Mouse (Mus musculus): Measurements from ENCODE around the gene Tsnaxip1. TPM values are rescaled to one million over a fixed set of nuclear protein-coding genes. Genes with fewer than 3 reads are reported as not detected.

Gene Tsnaxip1
- polyA plus RNA-seq, 2 experiments = 0.18 to 0.19 TPM

GRCm38 (mm10) chr8:105889756-105890465 is 62.4 kb downstream of the Tsnaxip1 start:
- no peak for ATAC-seq (ENCODE audit: low FRiP score, low read depth)
- peaks cover 89% of the 10 kb centered on the region for H3K36me3 ChIP-seq (ENCODE audit: control insufficient read depth, insufficient read depth, low read length)
- WGBS = 94% methylated on average over 12 of the region's 12 CpGs

GRCm38 (mm10) chr8:105890870-105891269 is 63.3 kb downstream of the Tsnaxip1 start:
- WGBS = 88% methylated on average over 6 of the region's 6 CpGs
- H3K36me3 ChIP-seq (ENCODE audit: control insufficient read depth, insufficient read depth, low read length) = peaks cover 83% of the 10 kb centered on the region

More at GRCm38 (mm10) chr8:105889756-105890465, 62.4 kb downstream of the Tsnaxip1 start:
- Histone ChIP-seq H3K4me3 (replicated peaks; ENCODE audit: low read length) (no peak overlapping the region), H3K4me2 (replicated peaks; ENCODE audit: low read depth, low read length, severe bottlenecking) (no peak overlapping the region), H3K9me3 (ENCODE audit: control insufficient read depth, low read length) (no peaks in the 10 kb centered on the region), H3K9ac (ENCODE audit: low read depth, low read length, severe bottlenecking) (no peak overlapping the region), H3K27me3 (ENCODE audit: control insufficient read depth, insufficient read depth, low read length) (no peaks in the 10 kb centered on the region), H3K27ac (replicated peaks; ENCODE audit: low read depth, low read length) (no peak overlapping the region), H3K4me1 (ENCODE audit: control insufficient read depth, insufficient read depth, low read length) (peaks cover 3% of the 10 kb centered on the region; the same call in 1 of the 2 replicates)
- no peak for TF ChIP-seq POLR2A (IDR thresholded peaks at IDR 0.05; ENCODE audit: borderline replicate concordance, extremely low read depth, insufficient read depth, insufficient read length)
- no peak for DNase-seq (ENCODE audit: low spot score)

GRCm38 (mm10) chr8:105892432-105892831 is 64.9 kb downstream of the Tsnaxip1 start:
- Histone ChIP-seq H3K27me3 (ENCODE audit: control insufficient read depth, insufficient read depth, low read length) (no peaks in the 10 kb centered on the region), H3K27ac (replicated peaks; ENCODE audit: low read depth, low read length) (no peak overlapping the region), H3K9ac (ENCODE audit: low read depth, low read length, severe bottlenecking) (no peak overlapping the region), H3K9me3 (ENCODE audit: control insufficient read depth, low read length) (no peaks in the 10 kb centered on the region), H3K36me3 (ENCODE audit: control insufficient read depth, insufficient read depth, low read length) (peaks cover 70% of the 10 kb centered on the region), H3K4me2 (replicated peaks; ENCODE audit: low read depth, low read length, severe bottlenecking) (no peak overlapping the region), H3K4me1 (ENCODE audit: control insufficient read depth, insufficient read depth, low read length) (peaks cover 3% of the 10 kb centered on the region; the same call in 1 of the 2 replicates), H3K4me3 (replicated peaks; ENCODE audit: low read length) (no peak overlapping the region)
- no peak for TF ChIP-seq POLR2A (IDR thresholded peaks at IDR 0.05; ENCODE audit: borderline replicate concordance, extremely low read depth, insufficient read depth, insufficient read length)
- peak; percentile 11 for DNase-seq (ENCODE audit: low spot score)
- 88% methylated on average over 6 of the region's 6 CpGs for WGBS
- ATAC-seq (ENCODE audit: low FRiP score, low read depth) = no peak

More at GRCm38 (mm10) chr8:105890870-105891269, 63.3 kb downstream of the Tsnaxip1 start:
- Histone ChIP-seq H3K9me3 (ENCODE audit: control insufficient read depth, low read length) (no peaks in the 10 kb centered on the region), H3K27ac (replicated peaks; ENCODE audit: low read depth, low read length) (no peak overlapping the region), H3K4me1 (ENCODE audit: control insufficient read depth, insufficient read depth, low read length) (peaks cover 3% of the 10 kb centered on the region; the same call in 1 of the 2 replicates), H3K4me2 (replicated peaks; ENCODE audit: low read depth, low read length, severe bottlenecking) (no peak overlapping the region), H3K4me3 (replicated peaks; ENCODE audit: low read length) (no peak overlapping the region), H3K9ac (ENCODE audit: low read depth, low read length, severe bottlenecking) (no peak overlapping the region), H3K27me3 (ENCODE audit: control insufficient read depth, insufficient read depth, low read length) (no peaks in the 10 kb centered on the region)
- no peak for ATAC-seq (ENCODE audit: low FRiP score, low read depth)
- no peak for DNase-seq (ENCODE audit: low spot score)
- no peak for TF ChIP-seq POLR2A (IDR thresholded peaks at IDR 0.05; ENCODE audit: borderline replicate concordance, extremely low read depth, insufficient read depth, insufficient read length)

GRCm38 (mm10) chr8:105893339-105893738 is 65.8 kb downstream of the Tsnaxip1 start, which contains the start of gene Nrn1l:
Nrn1l (plus strand) TSS chr8:105893567.
- DNase-seq (ENCODE audit: low spot score) (peak; percentile 81), ATAC-seq (ENCODE audit: low FRiP score, low read depth) (peak; percentile 82)
- no peaks in the 10 kb centered on the region for H3K27me3 ChIP-seq (ENCODE audit: control insufficient read depth, insufficient read depth, low read length)
- H3K4me1 ChIP-seq (ENCODE audit: control insufficient read depth, insufficient read depth, low read length) = peaks cover 3% of the 10 kb centered on the region; the same call in 1 of the 2 replicates
- 13% methylated on average over 8 of the region's 11 CpGs for WGBS
- no peak within 1 kb of the TSS for H3K4me3 ChIP-seq (replicated peaks; ENCODE audit: low read length)
- TF ChIP-seq POLR2A (IDR thresholded peaks at IDR 0.05; ENCODE audit: borderline replicate concordance, extremely low read depth, insufficient read depth, insufficient read length) = no peak
- H3K36me3 ChIP-seq (ENCODE audit: control insufficient read depth, insufficient read depth, low read length) = peaks cover 61% of the 10 kb centered on the region
- no peak within 1 kb of the TSS for H3K27ac ChIP-seq (replicated peaks; ENCODE audit: low read depth, low read length)
- no peaks in the 10 kb centered on the region for H3K9me3 ChIP-seq (ENCODE audit: control insufficient read depth, low read length)
- no peak within 1 kb of the TSS for H3K9ac ChIP-seq (ENCODE audit: low read depth, low read length, severe bottlenecking)
- no peak within 1 kb of the TSS for H3K4me2 ChIP-seq (replicated peaks; ENCODE audit: low read depth, low read length, severe bottlenecking)

Other genes with a start within 250 kb of the Tsnaxip1 start
- gene Ripor1, start 222.5 kb upstream of the Tsnaxip1 start, polyA plus RNA-seq (2012; rRNA removed) = 25.0 and 34.3 TPM in 2 replicates
- gene Ripor1, start 222.5 kb upstream of the Tsnaxip1 start, polyA plus RNA-seq (2014; fragmentation: Nextera tagmentation; extraction: Ambion mirVana) = 18.7 and 22.1 TPM in 2 replicates
- 39.1 and 48.1 TPM in 2 replicates for gene Ctcf, start 191.2 kb upstream of the Tsnaxip1 start, polyA plus RNA-seq (2012; rRNA removed)
- 97.8 and 107 TPM in 2 replicates for gene Ctcf, start 191.2 kb upstream of the Tsnaxip1 start, polyA plus RNA-seq (2014; fragmentation: Nextera tagmentation; extraction: Ambion mirVana)
- gene Agrp, start 190.3 kb upstream of the Tsnaxip1 start, polyA plus RNA-seq (2012; rRNA removed) = 1.0 and 1.7 TPM in 2 replicates
- 2.5 and 2.6 TPM in 2 replicates for gene Agrp, start 190.3 kb upstream of the Tsnaxip1 start, polyA plus RNA-seq (2014; fragmentation: Nextera tagmentation; extraction: Ambion mirVana)
- gene Carmil2, start 141.5 kb upstream of the Tsnaxip1 start, polyA plus RNA-seq (2012; rRNA removed) = 2.1 and 2.3 TPM in 2 replicates
- gene Carmil2, start 141.5 kb upstream of the Tsnaxip1 start, polyA plus RNA-seq (2014; fragmentation: Nextera tagmentation; extraction: Ambion mirVana) = 0.63 and 0.66 TPM in 2 replicates
- 52.8 and 68.4 TPM in 2 replicates for gene Acd, start 126.6 kb upstream of the Tsnaxip1 start, polyA plus RNA-seq (2012; rRNA removed)
- 62.0 and 72.1 TPM in 2 replicates for gene Acd, start 126.6 kb upstream of the Tsnaxip1 start, polyA plus RNA-seq (2014; fragmentation: Nextera tagmentation; extraction: Ambion mirVana)
- 17.9 and 28.4 TPM in 2 replicates for gene Pard6a, start 126.6 kb upstream of the Tsnaxip1 start, polyA plus RNA-seq (2012; rRNA removed)
- 18.4 and 19.3 TPM in 2 replicates for gene Pard6a, start 126.6 kb upstream of the Tsnaxip1 start, polyA plus RNA-seq (2014; fragmentation: Nextera tagmentation; extraction: Ambion mirVana)
- gene 4933405L10Rik, start 120.1 kb upstream of the Tsnaxip1 start, polyA plus RNA-seq (2012; rRNA removed) = 0.18 TPM in 1 of 2 replicates, not detected in the other
- 0.29 TPM in 1 of 2 replicates, not detected in the other for gene 4933405L10Rik, start 120.1 kb upstream of the Tsnaxip1 start, polyA plus RNA-seq (2014; fragmentation: Nextera tagmentation; extraction: Ambion mirVana)
- gene Enkd1, start 119.5 kb upstream of the Tsnaxip1 start, polyA plus RNA-seq (2012; rRNA removed) = 43.3 and 45.4 TPM in 2 replicates
- 19.8 and 22.8 TPM in 2 replicates for gene Enkd1, start 119.5 kb upstream of the Tsnaxip1 start, polyA plus RNA-seq (2014; fragmentation: Nextera tagmentation; extraction: Ambion mirVana)
- 10.5 and 11.7 TPM in 2 replicates for gene Gfod2, start 69.1 kb upstream of the Tsnaxip1 start, polyA plus RNA-seq (2012; rRNA removed)
- gene Gfod2, start 69.1 kb upstream of the Tsnaxip1 start, polyA plus RNA-seq (2014; fragmentation: Nextera tagmentation; extraction: Ambion mirVana) = 13.6 and 17.7 TPM in 2 replicates
- 31.3 and 37.4 TPM in 2 replicates for gene Ranbp10, start 381 bp upstream of the Tsnaxip1 start, polyA plus RNA-seq (2012; rRNA removed)
- gene Ranbp10, start 381 bp upstream of the Tsnaxip1 start, polyA plus RNA-seq (2014; fragmentation: Nextera tagmentation; extraction: Ambion mirVana) = 12.2 and 15.0 TPM in 2 replicates
- gene Cenpt, start 25.5 kb downstream of the Tsnaxip1 start, polyA plus RNA-seq (2012; rRNA removed) = 92.2 and 98.0 TPM in 2 replicates
- 41.5 and 45.7 TPM in 2 replicates for gene Cenpt, start 25.5 kb downstream of the Tsnaxip1 start, polyA plus RNA-seq (2014; fragmentation: Nextera tagmentation; extraction: Ambion mirVana)
- gene Thap11, start 27.4 kb downstream of the Tsnaxip1 start, polyA plus RNA-seq (2012; rRNA removed) = 70.7 and 83.1 TPM in 2 replicates
- gene Thap11, start 27.4 kb downstream of the Tsnaxip1 start, polyA plus RNA-seq (2014; fragmentation: Nextera tagmentation; extraction: Ambion mirVana) = 62.5 and 68.4 TPM in 2 replicates
- 239 and 249 TPM in 2 replicates for gene Nutf2, start 32.8 kb downstream of the Tsnaxip1 start, polyA plus RNA-seq (2012; rRNA removed)
- gene Nutf2, start 32.8 kb downstream of the Tsnaxip1 start, polyA plus RNA-seq (2014; fragmentation: Nextera tagmentation; extraction: Ambion mirVana) = 259 and 271 TPM in 2 replicates
- gene Edc4, start 53.1 kb downstream of the Tsnaxip1 start, polyA plus RNA-seq (2012; rRNA removed) = 91.8 and 127 TPM in 2 replicates
- gene Edc4, start 53.1 kb downstream of the Tsnaxip1 start, polyA plus RNA-seq (2014; fragmentation: Nextera tagmentation; extraction: Ambion mirVana) = 39.6 and 49.1 TPM in 2 replicates
- gene Nrn1l, start 65.8 kb downstream of the Tsnaxip1 start, polyA plus RNA-seq (2012; rRNA removed) = 2.2 TPM in 2 replicates
- 0.45 and 1.1 TPM in 2 replicates for gene Nrn1l, start 65.8 kb downstream of the Tsnaxip1 start, polyA plus RNA-seq (2014; fragmentation: Nextera tagmentation; extraction: Ambion mirVana)
- gene Pskh1, start 72.7 kb downstream of the Tsnaxip1 start, polyA plus RNA-seq (2012; rRNA removed) = 57.2 and 82.7 TPM in 2 replicates
- gene Pskh1, start 72.7 kb downstream of the Tsnaxip1 start, polyA plus RNA-seq (2014; fragmentation: Nextera tagmentation; extraction: Ambion mirVana) = 33.1 and 37.6 TPM in 2 replicates
- gene Ctrl, start 106.1 kb downstream of the Tsnaxip1 start, polyA plus RNA-seq (2012; rRNA removed) = 4.1 and 5.7 TPM in 2 replicates
- 0.88 and 1.7 TPM in 2 replicates for gene Ctrl, start 106.1 kb downstream of the Tsnaxip1 start, polyA plus RNA-seq (2014; fragmentation: Nextera tagmentation; extraction: Ambion mirVana)
- gene Psmb10, start 110.7 kb downstream of the Tsnaxip1 start, polyA plus RNA-seq (2012; rRNA removed) = 31.8 and 45.8 TPM in 2 replicates
- gene Psmb10, start 110.7 kb downstream of the Tsnaxip1 start, polyA plus RNA-seq (2014; fragmentation: Nextera tagmentation; extraction: Ambion mirVana) = 37.8 and 38.8 TPM in 2 replicates
- 15.9 and 18.5 TPM in 2 replicates for gene Lcat, start 115.7 kb downstream of the Tsnaxip1 start, polyA plus RNA-seq (2012; rRNA removed)
- gene Lcat, start 115.7 kb downstream of the Tsnaxip1 start, polyA plus RNA-seq (2014; fragmentation: Nextera tagmentation; extraction: Ambion mirVana) = 1.9 and 3.0 TPM in 2 replicates
- gene Slc12a4, start 138.4 kb downstream of the Tsnaxip1 start, polyA plus RNA-seq (2012; rRNA removed) = 116 and 135 TPM in 2 replicates
- gene Slc12a4, start 138.4 kb downstream of the Tsnaxip1 start, polyA plus RNA-seq (2014; fragmentation: Nextera tagmentation; extraction: Ambion mirVana) = 46.0 and 56.2 TPM in 2 replicates
- gene Dpep3, start 151.7 kb downstream of the Tsnaxip1 start, polyA plus RNA-seq (2012; rRNA removed) = not detected in 2 replicates
- 0.11 TPM in 1 of 2 replicates, not detected in the other for gene Dpep3, start 151.7 kb downstream of the Tsnaxip1 start, polyA plus RNA-seq (2014; fragmentation: Nextera tagmentation; extraction: Ambion mirVana)
- 24.4 and 25.6 TPM in 2 replicates for gene Dus2, start 163.6 kb downstream of the Tsnaxip1 start, polyA plus RNA-seq (2012; rRNA removed)
- 22.4 and 25.0 TPM in 2 replicates for gene Dus2, start 163.6 kb downstream of the Tsnaxip1 start, polyA plus RNA-seq (2014; fragmentation: Nextera tagmentation; extraction: Ambion mirVana)
- gene Dpep2nb, start 178.2 kb downstream of the Tsnaxip1 start, polyA plus RNA-seq (2012; rRNA removed) = 0.05 TPM in 1 of 2 replicates, not detected in the other
- gene Dpep2nb, start 178.2 kb downstream of the Tsnaxip1 start, polyA plus RNA-seq (2014; fragmentation: Nextera tagmentation; extraction: Ambion mirVana) = 0.17 TPM in 1 of 2 replicates, not detected in the other
- 12.9 and 14.9 TPM in 2 replicates for gene Ddx28, start 184.2 kb downstream of the Tsnaxip1 start, polyA plus RNA-seq (2012; rRNA removed)
- gene Ddx28, start 184.2 kb downstream of the Tsnaxip1 start, polyA plus RNA-seq (2014; fragmentation: Nextera tagmentation; extraction: Ambion mirVana) = 17.2 and 19.5 TPM in 2 replicates
- 27.2 and 31.6 TPM in 2 replicates for gene Nfatc3, start 231.1 kb downstream of the Tsnaxip1 start, polyA plus RNA-seq (2012; rRNA removed)
- gene Nfatc3, start 231.1 kb downstream of the Tsnaxip1 start, polyA plus RNA-seq (2014; fragmentation: Nextera tagmentation; extraction: Ambion mirVana) = 7.8 and 9.6 TPM in 2 replicates